Mouse (Mus musculus): ENCODE results near the gene Nrsn1.

DNA sequence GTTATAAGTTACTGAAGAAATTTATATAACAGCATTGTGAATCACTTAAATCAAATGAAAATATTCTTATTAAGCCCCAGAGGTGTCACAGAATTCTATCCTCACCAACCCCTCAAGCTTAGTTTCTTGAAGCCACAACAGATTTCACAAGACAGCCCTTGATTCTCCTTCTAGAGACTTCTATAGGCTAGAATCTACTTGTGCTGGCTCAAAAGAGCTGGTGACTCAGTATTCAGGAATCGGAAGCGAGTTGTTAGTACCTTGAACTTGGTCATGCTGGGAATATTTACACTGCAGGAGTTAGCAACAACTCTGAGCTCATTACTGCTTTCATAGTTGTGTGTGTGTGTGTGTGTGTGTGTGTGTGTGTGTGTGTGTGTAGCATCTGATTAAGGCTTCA, 41.8 kb upstream of the Nrsn1 start:
- TF ChIP-seq POLR2A (IDR thresholded peaks at IDR 0.05; ENCODE audit: extremely low read depth, insufficient read depth, low read length) (no peak), CTCF (IDR thresholded peaks at IDR 0.05; ENCODE audit: low read depth, low read length) (no peak)

Data from liver, adult 2 months (tissue).